Mouse (Mus musculus) MEL (cell line): ENCODE results near the gene Mrpl43.

ENCODE experiments used
- BHLHE40 ChIP-seq: IDR thresholded peaks from 2 replicates; pipeline ENCODE4 v1.6.1; 2012; ENCODE audit warnings: low read depth, mild to moderate bottlenecking, inconsistent platforms, low read length, improper control_type of control experiment, borderline replicate concordance
- CTCF ChIP-seq, 3 experiments: IDR thresholded peaks in 2 of 3; conservative IDR thresholded peaks in 1 of 3; 2 replicates each; pipeline ENCODE4 v1.5.1; 2011 to 2012; ENCODE audit warnings: low read length in 3 of 3, low read depth in 2 of 3, mild to moderate bottlenecking in 2 of 3, improper control_type of control experiment in 1 of 3, inconsistent platforms in 1 of 3, mixed read lengths in 1 of 3, moderate library complexity in 1 of 3; ENCODE audit not compliant: control insufficient read depth in 1 of 3, insufficient read depth in 1 of 3, poor library complexity in 1 of 3, severe bottlenecking in 1 of 3
- EP300 ChIP-seq, 2 experiments: IDR thresholded peaks; 2 replicates each; pipeline ENCODE4 v1.6.1; 2011; ENCODE audit warnings: improper control_type of control experiment in 2 of 2, low read length in 2 of 2, low read depth in 1 of 2, mild to moderate bottlenecking in 1 of 2
- ETS1 ChIP-seq: IDR thresholded peaks from 2 replicates; pipeline ENCODE4 v1.6.1; 2012; ENCODE audit warnings: low read depth, mild to moderate bottlenecking, inconsistent platforms, low read length, improper control_type of control experiment, moderate library complexity
- MAX ChIP-seq: IDR thresholded peaks from 2 replicates; pipeline ENCODE4 v1.6.1; 2011; ENCODE audit warnings: low read length, improper control_type of control experiment
- NRF1 ChIP-seq: IDR thresholded peaks from 2 replicates; pipeline ENCODE4 v1.6.1; 2014; ENCODE audit warnings: low read depth, mild to moderate bottlenecking, inconsistent platforms, low read length, improper control_type of control experiment, moderate library complexity; ENCODE audit not compliant: poor library complexity, insufficient read depth, severe bottlenecking
- POLR2A ChIP-seq, 2 experiments: IDR thresholded peaks; 2 replicates each; pipeline ENCODE4 v1.6.1; 2011 to 2012; ENCODE audit warnings: low read length in 2 of 2, mild to moderate bottlenecking in 2 of 2, control low read depth in 1 of 2, improper control_type of control experiment in 1 of 2, low read depth in 1 of 2, moderate library complexity in 1 of 2; ENCODE audit not compliant: control insufficient read depth in 1 of 2, insufficient read depth in 1 of 2, poor library complexity in 1 of 2
- POLR2AphosphoS5 ChIP-seq: IDR thresholded peaks from 2 replicates; pipeline ENCODE4 v1.6.1; 2012; ENCODE audit warnings: low read depth, borderline replicate concordance, mild to moderate bottlenecking, inconsistent platforms, low read length, moderate library complexity, mixed read lengths
- TAL1 ChIP-seq: IDR thresholded peaks from 2 replicates; pipeline ENCODE4 v1.6.1; 2012; ENCODE audit warnings: mild to moderate bottlenecking, inconsistent platforms, low read length, moderate library complexity, mixed read lengths
- TCF12 ChIP-seq: IDR thresholded peaks from 2 replicates; pipeline ENCODE4 v1.6.1; 2014; ENCODE audit warnings: low read depth, mild to moderate bottlenecking, inconsistent platforms, low read length, improper control_type of control experiment, moderate library complexity
- UBTF ChIP-seq: IDR thresholded peaks from 2 replicates; pipeline ENCODE4 v1.6.1; 2012; ENCODE audit warnings: low read depth, mild to moderate bottlenecking, inconsistent platforms, low read length, improper control_type of control experiment, moderate library complexity, borderline replicate concordance; ENCODE audit not compliant: insufficient read depth
- USF2 ChIP-seq, 2 experiments: IDR thresholded peaks; 2 replicates each; pipeline ENCODE4 v1.6.1; 2011 to 2012; ENCODE audit warnings: improper control_type of control experiment in 2 of 2, low read length in 2 of 2, borderline replicate concordance in 1 of 2, inconsistent platforms in 1 of 2, low read depth in 1 of 2, mild to moderate bottlenecking in 1 of 2; ENCODE audit not compliant: insufficient read depth in 1 of 2
- ZC3H11A ChIP-seq: IDR thresholded peaks from 2 replicates; pipeline ENCODE4 v1.6.1; 2012; ENCODE audit warnings: low read depth, mild to moderate bottlenecking, inconsistent platforms, low read length, improper control_type of control experiment

GRCm38 (mm10) chr19:44983366-44983765, 22.9 kb downstream of the Mrpl43 start:
- no peak for TF ChIP-seq POLR2A (IDR thresholded peaks at IDR 0.05; ENCODE audit: control insufficient read depth in 1 of 2, insufficient read depth in 1 of 2, low read depth in 1 of 2, low read length in 2 of 2, poor library complexity in 1 of 2)
- TF ChIP-seq ETS1: no peak
- no peak for TF ChIP-seq BHLHE40
- no peak for TF ChIP-seq TCF12
- TF ChIP-seq POLR2AphosphoS5: no peak
- TF ChIP-seq CTCF (IDR thresholded peaks at IDR 0.05 in 2 of 3, conservative IDR thresholded peaks at IDR 0.05 in 1 of 3; ENCODE audit: control insufficient read depth in 1 of 3, insufficient read depth in 1 of 3, low read depth in 2 of 3, low read length in 3 of 3, poor library complexity in 1 of 3, severe bottlenecking in 1 of 3): no peak
- TF ChIP-seq ZC3H11A: no peak
- TF ChIP-seq USF2 (IDR thresholded peaks at IDR 0.05; ENCODE audit: borderline replicate concordance in 1 of 2, insufficient read depth in 1 of 2, low read depth in 1 of 2, low read length in 2 of 2): no peak
- no peak for TF ChIP-seq MAX
- TF ChIP-seq TAL1: no peak
- no peak for TF ChIP-seq NRF1
- TF ChIP-seq UBTF: no peak
- no peak for TF ChIP-seq EP300 (IDR thresholded peaks at IDR 0.05; ENCODE audit: low read depth in 1 of 2, low read length in 2 of 2)
